Mouse (Mus musculus) kidney, postnatal 14 days (tissue): ENCODE data around the gene Ispd.

Source experiments
- DNase-seq: peaks from one replicate; pipeline ENCODE4 v3.0.0; 2022; ENCODE audit warnings: mixed read lengths

Ispd gene

DNA sequence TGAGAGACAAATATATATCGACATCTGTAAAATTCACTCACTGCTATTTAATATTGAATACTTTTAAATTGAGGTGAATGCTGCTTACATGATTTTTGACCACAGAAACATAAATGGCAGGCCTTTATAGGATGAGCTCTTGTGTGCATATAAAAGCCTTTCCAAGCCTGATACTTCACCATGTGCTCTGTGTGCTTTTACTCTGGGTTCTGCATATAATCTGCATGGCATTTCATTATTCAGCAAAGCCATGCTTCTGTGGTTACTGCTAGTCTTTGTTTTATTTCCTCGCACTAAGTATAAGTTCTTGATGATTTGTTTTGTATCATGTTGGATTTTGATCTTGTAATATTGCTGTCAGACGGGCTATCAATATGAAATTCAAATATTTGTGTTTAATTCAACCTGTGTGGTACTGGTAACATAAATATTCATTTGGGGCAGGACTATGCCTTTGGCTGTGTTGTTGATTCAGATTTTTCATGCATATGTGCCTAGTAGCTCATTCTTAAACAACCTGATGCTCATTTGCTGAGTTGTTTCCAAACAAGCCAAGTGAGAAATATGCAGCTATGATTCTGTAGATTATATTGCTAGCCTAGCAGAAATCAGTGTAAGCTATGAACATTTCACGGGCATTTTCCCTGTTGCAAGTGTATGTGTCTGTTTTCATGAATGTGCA lies 189.3 kb downstream of the Ispd start:
- DNase-seq: no peak

DNA sequence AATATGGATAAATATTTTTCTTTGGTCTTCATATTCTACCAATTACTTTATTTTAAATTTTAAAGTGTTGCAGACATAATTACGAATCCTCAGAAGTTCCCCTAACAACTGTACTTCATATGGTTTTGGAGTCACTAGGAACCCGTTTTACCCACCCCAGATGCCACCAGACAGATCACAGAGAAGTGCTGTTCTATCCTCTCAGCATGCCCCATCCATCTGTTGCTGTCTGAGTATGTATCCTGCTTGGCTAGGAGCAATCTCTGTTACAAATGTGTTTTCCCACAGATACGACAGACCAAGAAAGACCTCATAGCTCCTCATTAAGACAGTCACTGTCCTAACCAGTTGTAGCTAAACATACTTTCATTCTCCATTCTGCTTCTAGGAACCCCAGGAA lies 203.6 kb downstream of the Ispd start:
- no peak for DNase-seq

DNA sequence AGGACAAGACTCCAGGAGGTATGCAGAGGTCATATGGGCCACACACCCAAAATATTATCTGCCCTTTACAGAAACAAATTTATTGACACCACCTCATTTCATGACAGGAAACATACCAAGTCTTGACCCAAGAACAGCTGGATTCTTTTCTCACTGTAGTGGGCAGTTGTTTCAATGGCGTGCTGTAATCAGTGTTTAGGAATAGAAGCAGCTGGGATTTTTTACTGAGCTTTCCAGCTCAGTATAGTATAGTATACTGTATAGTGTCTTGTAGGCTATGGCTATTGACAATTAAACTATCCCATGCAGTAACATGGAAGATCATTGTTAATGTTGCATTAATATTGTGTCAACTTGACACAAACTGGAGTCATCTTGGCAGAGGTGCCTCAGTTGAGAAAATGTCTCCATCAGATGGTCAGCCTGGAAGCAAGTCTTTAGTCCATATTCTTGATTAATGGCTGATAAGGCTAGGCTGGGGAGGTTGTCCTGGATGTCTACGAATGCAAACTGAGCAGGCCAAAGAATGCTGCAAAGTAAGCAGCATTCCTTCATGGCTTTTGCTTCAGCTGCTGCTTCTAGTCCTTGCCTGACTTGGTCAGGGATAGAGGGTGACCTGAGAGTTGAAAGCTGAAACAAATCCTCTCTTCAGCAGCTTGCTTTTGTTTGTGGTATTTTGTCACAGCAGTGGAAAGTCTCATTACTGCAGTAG lies 216.4 kb downstream of the Ispd start:
- peak; percentile 12 for DNase-seq

DNA sequence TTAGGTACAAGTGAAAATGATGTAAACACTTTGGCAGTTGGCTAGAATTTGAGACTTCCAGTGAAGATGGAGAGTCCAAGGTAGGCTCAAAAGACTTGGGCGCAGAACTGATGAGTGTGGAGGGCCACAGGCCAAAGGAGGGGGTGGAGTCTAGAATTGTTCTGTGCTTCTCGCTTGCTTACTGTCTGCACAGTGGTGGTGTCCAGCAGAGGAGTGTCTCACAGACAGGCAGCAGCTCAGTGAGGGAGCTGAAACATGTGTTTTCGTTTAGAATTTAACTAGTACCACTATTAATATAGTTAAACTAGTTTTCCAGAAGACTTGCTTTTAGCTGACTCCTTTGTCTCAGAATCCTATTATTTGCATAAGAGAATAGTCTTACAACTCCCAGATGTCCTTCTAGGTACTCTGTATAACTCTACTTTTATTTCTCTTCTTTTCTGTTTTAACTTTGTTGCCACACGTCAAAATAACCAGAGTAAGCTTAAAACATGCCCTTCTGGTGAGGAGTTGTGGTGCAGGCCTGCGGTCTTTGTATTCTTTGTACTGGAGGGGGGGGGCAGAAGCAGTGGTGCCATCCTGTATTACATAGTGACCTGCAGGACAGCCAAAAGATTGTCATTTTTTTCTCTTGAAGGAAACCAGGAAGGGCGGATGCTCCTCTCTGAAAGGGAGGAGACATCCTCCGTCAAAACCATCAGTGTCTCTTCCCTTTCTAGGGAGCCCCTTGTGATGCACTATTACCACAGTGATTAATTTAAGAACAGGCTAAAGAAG lies 240.9 kb downstream of the Ispd start:
- peak; percentile 15 for DNase-seq

DNA sequence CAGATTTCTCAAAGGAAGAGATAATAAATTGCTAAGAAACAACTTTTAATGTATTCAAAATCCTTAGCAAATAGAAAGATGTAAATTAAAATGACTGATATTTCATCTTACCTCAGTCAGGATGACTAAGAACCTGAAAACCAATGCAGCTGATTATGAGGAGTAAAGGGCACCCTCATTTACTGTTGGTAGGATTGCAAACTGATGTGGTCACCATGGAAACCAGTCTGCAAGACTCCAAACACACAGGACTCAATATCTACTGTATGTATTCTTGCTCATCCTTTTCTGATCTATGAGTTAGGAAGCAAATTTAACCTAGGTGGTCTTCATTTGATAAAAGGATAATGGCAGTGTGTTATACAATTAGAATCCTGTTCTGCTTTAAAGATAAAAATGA lies 246.0 kb downstream of the Ispd start:
- no peak for DNase-seq

DNA sequence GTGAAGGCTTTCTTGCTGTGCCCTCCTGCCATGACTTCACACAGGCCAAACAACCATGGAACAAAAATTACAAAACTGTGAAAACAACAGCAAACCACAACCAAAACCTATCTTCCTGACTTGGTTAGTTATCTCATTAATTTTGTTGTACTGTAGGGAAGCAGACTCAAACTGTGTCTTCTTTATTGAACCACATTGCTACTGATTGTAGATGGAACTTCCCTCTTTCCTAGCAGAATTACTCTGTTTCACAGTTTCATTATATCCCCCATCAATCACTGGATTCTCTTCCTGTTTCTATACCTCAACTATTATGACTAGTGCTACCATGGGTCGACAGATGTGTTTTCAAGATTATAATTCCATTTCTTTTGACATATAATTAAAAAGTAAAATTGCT lies 251.2 kb downstream of the Ispd start:
- DNase-seq: no peak

DNA sequence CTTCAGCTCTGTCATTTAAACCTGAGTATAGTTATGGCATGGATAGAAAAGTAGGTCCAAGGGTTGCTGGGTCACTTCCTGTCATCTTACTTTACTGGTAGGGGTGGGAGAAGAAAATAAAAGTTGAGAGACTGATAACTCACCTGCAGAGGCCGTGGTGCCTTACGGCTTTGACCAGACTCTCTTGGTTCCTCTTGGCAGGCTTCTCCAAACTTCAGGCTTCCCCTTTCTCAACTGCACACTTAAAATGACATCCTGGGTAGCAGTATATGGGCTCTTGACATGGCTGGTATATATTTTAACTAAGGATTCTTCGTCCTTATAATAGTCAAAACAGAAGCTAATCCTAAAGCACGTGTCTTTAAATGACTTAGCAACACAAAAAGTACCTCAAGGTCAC lies 266.3 kb downstream of the Ispd start:
- DNase-seq: no peak

DNA sequence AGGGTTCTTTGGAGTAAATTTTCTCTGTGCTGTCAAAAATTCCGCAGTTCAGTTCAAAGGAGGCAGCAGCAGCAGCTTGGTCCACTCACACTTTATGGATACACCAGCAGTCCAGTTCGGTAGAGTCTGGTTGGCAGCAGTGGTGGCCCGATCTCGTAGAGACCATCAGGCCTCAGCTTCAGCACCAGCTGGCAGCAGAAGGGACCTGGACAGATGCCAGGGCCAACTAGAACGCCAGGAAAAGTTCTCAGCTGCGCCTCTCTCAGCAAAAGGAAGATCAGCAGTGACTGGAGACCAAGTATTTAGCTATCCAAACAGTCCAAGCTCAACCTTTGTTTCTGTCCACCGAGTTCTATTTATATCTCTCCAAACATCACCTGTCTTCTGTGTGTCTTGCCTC lies 281.2 kb downstream of the Ispd start:
- DNase-seq: peak; percentile 45

DNA sequence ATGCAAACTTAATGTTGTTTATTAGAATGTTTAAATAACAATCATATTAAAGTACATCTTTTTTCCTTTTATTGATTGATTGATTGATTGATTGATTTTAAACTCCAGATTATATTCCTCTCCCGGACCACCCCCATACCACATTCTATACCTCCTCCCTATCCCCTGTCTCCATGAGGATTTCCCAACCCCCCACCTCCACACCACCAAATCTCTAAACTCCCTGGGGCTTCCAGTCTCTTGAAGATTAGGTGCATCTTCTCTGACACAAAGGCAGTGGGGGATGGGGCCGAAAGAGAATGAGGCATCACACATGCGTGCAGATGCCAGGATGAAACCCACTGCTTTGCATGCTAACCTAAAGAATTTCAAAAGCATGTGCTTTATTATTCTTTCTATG lies 283.5 kb downstream of the Ispd start:
- no peak for DNase-seq

DNA sequence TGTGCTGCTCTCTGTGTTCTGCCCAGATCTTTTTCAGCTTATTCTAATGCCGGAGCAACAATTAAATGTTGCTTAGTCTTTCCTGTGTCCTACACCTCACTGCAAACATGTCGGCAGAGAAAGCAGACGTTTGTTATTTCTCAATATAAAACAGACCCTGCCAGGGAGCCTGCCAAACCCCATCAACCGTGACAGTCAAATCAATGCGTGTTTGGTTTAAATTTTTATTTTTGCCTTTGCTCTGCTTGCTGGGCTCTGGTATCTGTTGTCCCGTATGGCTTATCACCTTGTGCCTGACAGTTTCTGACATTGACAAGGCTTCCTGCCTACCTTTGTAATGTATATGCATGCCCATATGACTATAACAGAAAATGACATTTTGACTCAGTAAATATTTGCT lies 285.5 kb downstream of the Ispd start:
- DNase-seq: peak; percentile 7

DNA sequence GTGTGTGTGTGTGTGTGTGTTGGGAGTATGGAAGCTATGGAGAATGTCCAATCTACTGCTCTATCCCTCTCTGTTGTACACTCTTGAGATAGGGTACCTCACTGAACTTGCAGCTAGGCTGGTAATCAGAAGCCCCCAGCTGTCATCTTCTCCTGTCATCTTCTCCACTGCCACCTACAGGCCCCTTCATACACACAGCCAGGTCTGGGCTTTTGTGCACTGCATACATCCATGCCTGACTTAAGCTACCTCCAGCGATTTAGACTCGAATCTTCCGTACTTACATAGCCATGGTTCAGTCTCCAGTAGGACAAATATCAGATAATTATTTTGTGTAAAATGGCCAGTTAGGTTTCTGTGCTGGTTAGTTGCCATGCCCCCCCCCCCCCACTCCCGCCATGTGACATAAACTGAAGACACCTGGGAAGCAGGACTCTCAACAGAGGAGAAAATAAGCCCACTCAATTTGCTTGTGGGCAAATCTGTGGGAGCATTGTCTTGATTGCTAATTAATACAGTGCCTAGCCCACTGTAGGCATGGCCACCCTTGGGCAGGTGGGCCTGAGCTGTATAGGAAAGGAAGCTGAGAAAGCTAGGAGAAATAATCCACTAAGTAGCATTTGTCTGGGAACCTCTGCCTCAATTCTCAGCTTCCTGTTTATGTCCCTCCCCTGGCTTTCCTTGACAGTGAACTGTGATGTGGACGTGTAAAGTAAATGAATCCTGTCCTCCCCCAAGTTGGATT lies 289.1 kb downstream of the Ispd start:
- no peak for DNase-seq

DNA sequence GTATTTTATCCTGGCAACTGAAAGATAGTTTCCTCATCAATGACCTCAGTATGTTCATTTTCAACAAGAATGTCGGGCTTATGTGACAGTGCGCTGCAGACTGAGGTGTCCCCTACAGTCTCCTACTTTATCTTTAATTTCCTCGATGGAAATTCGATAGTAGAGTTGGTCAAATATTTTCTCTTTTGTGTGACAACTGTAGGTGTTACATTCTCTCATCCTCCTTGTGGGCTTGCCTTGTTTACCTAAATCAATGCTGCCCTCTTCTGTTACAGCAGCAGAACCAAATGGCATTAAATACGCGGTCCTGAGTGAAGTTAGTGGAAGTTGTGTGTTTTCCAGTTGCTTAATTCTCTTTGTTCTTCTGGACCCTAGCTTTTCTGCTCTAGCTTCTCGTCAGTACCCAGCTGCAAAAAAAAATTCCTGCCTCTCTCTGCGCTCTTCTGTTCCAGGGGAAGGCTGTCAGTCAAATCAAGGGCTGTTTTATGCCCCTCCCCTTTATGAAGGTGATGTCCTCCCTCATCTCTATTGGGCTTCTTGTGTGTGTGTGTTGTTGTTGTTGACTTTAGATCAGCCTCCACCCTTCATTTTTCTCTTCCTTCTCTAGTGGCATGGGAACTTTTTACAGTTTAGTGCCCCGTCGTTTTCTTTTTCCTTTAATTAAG lies 289.8 kb downstream of the Ispd start:
- peak; percentile 35 for DNase-seq

DNA sequence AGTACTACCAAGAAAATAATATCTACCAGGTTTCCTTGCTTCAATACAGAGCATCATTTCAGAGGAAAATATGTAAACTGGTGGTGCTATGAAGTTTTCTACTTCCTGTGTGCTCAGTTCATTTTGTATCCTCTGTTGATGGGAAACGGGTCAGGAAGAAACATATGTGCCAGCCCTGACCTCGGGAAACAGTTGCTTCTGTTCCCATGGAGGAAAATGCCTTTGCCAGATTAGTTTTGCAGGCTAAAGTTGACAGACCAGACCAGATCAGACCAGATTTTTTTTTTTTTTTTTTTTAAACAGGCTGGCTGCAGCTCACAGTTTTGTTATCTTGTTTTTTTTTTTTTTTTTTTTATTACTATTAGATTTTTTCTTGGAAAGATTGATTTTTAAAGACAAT lies 293.2 kb downstream of the Ispd start:
- DNase-seq: no peak

DNA sequence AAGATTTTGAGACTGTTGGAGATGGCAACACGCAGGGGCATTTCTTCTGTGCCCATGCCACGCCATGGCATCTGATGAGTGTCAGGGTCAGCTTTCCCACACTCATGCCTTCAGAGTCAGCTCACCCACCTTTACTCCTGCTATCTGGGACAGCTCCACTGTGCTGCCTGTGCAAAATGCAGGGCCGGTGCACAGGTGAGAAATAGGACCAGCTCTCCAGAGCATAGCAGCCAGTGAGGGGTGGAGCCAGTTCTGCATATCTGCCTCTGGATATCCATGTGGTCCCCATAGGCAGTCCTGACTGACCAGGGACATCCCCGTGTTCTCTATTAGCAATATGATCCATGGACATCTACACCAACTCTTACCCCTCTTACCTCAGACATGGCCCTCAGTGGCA lies 297.0 kb downstream of the Ispd start:
- no peak for DNase-seq

DNA sequence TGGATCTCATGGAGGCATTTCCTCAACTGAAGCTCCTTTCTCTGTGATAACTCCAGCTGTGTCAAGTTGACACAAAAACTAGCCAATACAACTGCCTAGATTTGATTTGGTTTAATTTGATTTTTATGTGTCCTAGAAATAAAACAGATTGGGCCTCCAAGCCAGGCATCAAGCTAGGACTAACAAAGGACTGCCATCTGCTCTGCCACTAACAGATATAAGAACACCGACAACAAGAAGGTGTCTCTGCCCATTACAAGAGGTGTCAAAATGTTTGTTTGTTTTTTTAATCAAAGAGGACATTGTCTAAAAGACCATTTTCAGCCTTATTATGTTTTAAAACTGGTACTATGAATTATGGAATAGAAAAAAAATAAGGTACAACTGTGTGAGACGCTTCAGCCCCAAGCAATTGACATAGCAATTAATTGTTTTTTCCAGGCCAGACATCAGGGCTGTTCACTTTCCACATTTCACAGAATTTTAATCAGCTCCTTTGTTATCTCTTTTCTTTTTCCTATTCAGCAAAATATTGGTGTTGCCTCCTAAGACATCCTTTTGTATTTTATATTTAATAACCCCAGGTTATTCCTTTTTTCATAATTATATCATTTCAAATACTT lies 299.7 kb downstream of the Ispd start:
- no peak for DNase-seq

DNA sequence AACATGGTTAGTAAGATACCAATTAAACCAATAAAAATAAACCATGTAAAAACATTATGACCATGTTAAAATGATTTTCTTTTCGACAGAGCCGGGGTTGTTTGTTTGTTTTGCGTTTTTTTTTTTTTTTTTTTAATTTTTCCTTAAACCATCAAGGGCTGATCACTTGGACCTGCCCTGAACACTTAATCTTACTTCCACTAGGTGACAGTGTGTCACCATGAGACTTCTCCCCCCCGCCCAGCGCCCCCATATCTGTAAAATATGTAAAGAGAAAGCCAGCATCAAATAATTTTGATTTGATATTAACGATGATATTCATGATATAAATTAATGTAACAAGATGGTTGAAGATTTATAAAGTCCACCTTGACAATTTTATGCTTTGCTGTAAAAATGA lies 300.5 kb downstream of the Ispd start:
- no peak for DNase-seq

DNA sequence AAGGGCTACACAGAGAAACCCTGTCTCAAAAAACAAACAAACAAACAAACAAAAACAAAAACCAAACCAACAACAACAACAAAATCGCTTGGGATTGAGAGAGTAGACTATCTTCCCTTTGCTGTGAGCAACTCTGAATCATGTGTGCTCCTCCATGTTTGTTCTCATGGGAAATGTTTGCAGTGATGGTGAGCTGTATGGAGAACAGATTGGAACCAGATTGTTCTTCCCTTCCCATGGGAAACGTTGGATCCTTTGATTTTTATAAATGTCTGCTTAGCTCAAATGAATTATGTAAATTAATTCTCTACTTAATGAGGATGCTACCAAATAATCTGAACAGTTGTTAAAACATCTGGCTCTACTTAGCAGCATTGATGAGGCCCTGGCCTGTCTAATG lies 312.8 kb downstream of the Ispd start:
- DNase-seq: no peak

DNA sequence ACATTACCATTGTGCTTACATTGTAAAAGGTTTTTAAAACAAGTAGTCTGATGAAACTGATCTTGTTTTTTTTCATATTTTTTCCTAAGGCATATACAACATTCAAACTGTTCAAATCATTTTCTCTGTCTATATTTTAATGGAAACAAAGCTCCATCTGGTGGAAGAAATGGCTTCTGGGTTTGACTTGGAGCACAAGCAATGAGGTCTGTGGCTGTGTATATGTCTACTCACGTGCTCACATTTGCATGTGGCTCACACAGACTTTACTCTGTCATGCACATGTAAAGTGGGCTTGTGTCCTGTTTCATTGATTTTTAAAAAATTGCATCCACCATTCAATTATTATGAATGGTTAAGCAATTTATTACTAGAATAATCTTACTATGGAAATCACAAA lies 323.1 kb downstream of the Ispd start:
- no peak for DNase-seq

DNA sequence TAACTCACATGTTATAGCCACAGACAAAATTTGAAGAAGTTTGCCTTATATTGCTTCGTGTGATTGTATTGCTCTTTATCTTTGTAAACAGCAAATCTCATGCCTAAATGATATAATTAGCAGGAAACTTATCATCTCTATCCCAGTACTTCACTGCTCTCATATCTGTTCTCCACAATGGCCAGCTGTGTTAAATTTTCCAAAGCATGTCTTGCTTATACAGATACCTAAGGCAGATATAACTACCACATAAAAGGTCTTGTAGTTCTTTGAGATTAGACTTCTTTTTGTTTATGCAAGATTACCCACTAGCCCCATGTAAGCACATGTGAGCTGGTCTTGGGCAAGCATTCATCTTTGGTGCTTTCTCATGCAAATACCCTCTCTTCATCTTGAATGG lies 327.6 kb downstream of the Ispd start:
- no peak for DNase-seq

DNA sequence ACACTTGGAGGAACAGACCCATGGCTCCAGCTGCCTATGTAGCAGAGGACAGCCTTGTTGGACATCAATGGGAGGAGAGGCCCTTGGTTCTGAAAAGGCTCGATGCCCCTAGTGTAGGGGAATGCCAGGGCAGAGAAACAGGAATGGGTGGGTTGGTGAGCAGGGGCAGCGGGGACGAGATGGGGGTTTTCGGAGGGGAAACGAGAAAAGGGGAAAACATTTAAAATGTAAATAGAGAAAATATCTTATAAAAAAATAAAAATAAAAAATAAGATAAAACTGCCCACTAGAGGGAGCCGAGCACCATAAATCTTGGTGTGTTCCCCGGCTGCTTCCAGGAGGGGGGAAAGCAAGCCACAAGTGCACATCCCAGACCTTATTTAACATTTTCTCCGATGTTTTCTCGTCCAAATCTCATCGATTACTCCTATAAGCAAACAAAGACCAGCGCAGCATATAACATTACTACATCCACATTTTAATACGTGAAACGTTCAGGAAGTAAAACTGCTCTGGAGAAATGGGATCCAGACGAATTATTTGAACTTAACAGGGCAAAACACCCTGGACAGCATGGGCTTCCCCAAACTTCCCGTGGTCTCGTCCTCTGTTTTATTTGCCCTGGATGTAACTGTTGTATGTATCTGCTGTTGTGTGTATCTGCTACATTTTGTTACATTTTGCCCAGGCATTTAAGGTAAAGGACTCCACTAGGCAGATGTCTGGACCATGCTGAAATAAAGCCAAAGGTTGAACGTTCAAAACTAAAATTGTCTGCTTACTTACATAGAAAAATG lies 332.8 kb downstream of the Ispd start:
- DNase-seq: peak; percentile 38

DNA sequence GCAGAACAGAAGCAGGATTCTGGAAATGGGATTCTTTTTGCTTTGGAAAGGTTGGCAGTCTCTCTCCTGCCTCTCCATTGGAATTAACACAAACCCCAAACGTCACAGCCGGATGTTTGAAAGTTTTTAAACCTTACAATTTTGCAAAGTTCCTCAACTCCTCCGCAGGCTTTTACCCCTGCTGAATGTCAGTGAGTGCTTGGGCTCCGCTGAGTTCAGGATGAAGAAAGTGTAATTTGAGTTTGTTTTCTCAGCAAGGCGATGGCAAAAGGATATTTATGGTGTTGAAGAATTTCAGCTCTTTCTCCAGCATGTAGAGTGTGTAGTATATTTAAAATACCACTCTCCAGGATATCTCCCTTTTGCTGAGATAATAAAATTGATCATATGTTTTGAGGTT lies 336.3 kb downstream of the Ispd start:
- DNase-seq: no peak
